Mouse (Mus musculus) embryonic fibroblast, embryonic 13.5 days (primary cell): Measurements from ENCODE around the gene Hip1. TPM values are rescaled to one million over a fixed set of nuclear protein-coding genes. Genes with fewer than 3 reads are reported as not detected.

Experiments
- H3K27ac ChIP-seq: 2 replicates; pipeline ENCODE4 v1.5.1; 2012; ENCODE audit warnings: low read length, control low read depth, inconsistent platforms; ENCODE audit not compliant: insufficient read depth
- H3K4me1 ChIP-seq: 2 replicates; pipeline ENCODE4 v1.6.1; 2011; ENCODE audit warnings: low read length; ENCODE audit not compliant: control insufficient read depth, insufficient read depth
- H3K4me3 ChIP-seq: 2 replicates; pipeline ENCODE4 v1.5.1; 2011; ENCODE audit warnings: mild to moderate bottlenecking, control low read depth, low read length; ENCODE audit not compliant: insufficient read depth
- CTCF ChIP-seq: IDR thresholded peaks from 2 replicates; pipeline ENCODE4 v1.5.1; 2011; ENCODE audit warnings: mild to moderate bottlenecking, control low read depth, low read length, moderate library complexity, borderline replicate concordance; ENCODE audit not compliant: insufficient read depth
- POLR2A ChIP-seq: IDR thresholded peaks from 2 replicates; pipeline ENCODE4 v1.6.1; 2011; ENCODE audit warnings: low read depth, mild to moderate bottlenecking, control low read depth, low read length, moderate library complexity
- polyA plus RNA-seq: library from polyadenylated mRNA; stranded (reverse); fragments of >200 nt; gene quantifications from 2 replicates; pipeline ENCODE4 v1.2.4, GENCODE M21; 2011; ENCODE audit warnings: low read depth; ENCODE audit not compliant: missing spikeins, insufficient read length

Gene Hip1
- polyA plus RNA-seq, 1 experiment: 44.2 TPM

- Histone ChIP-seq H3K4me1 (peaks cover 6% of the 10 kb centered on the region; the same call in 1 of the 2 replicates), H3K27ac (no peak overlapping the region), H3K4me3 (no peak overlapping the region)
Observed at GRCm38 (mm10) chr5:135517348-135517883, 27.5 kb downstream of the Hip1 start.

GRCm38 (mm10) chr5:135513131-135513530, 31.8 kb downstream of the Hip1 start:
- TF ChIP-seq POLR2A (no peak), CTCF (no peak)
- Histone ChIP-seq H3K27ac (no peak overlapping the region), H3K4me1 (no peaks in the 10 kb centered on the region), H3K4me3 (no peak overlapping the region)

More at GRCm38 (mm10) chr5:135517348-135517883, 27.5 kb downstream of the Hip1 start:
- no peak for TF ChIP-seq POLR2A
- TF ChIP-seq CTCF: no peak

GRCm38 (mm10) chr5:135511105-135511504, 33.8 kb downstream of the Hip1 start:
- no peaks in the 10 kb centered on the region for H3K4me1 ChIP-seq
- TF ChIP-seq CTCF (no peak), POLR2A (no peak)
- no peak overlapping the region for H3K27ac ChIP-seq
- H3K4me3 ChIP-seq: no peak overlapping the region

DNA sequence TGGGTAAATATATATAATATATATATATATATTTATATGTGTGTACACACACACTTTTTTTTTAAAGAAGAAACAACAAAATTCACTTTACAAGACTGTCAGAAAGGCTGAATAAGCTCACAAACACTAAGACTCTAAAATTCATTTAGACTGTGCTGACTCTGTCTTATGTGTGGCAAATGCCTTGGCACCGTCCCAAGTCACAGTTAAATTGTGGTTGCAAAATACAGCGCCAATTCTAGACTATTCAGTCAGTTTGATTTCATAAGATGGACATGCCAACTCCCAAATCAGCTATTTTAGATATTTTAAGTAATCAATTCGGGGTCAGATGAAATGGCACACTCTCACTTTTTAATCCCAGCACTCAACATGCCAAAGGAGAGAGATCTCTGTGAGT, 36.6 kb downstream of the Hip1 start:
- Histone ChIP-seq H3K27ac (no peak overlapping the region), H3K4me1 (no peaks in the 10 kb centered on the region), H3K4me3 (no peak overlapping the region)
- TF ChIP-seq POLR2A (no peak), CTCF (no peak)

GRCm38 (mm10) chr5:135507561-135508273, 37.2 kb downstream of the Hip1 start:
- H3K4me1 ChIP-seq: no peaks in the 10 kb centered on the region
- H3K4me3 ChIP-seq: no peak overlapping the region
- H3K27ac ChIP-seq: no peak overlapping the region
- TF ChIP-seq CTCF: no peak
- no peak for TF ChIP-seq POLR2A

GRCm38 (mm10) chr5:135505442-135505841, 39.5 kb downstream of the Hip1 start:
- Histone ChIP-seq H3K27ac (no peak overlapping the region), H3K4me3 (no peak overlapping the region), H3K4me1 (no peaks in the 10 kb centered on the region)
- no peak for TF ChIP-seq POLR2A
- no peak for TF ChIP-seq CTCF

DNA sequence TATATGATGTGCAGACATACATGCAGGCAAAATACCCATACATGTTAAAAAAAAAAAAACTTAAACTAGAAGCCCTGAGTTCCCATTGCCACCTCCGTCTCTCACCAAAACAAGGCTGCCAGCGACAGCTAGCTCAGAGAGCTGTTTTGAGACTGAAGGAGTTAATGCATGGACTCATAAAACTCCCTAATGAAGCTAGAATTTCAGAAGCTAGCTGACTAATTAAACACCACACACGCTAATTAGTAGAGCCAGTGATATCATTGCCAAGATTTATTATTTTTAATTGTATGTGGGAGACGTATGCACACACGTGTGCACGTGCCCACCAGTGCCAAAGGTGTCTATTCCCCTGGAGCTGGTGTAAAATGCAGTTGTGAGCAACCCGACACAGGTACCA, 42.0 kb downstream of the Hip1 start:
- TF ChIP-seq POLR2A: no peak
- TF ChIP-seq CTCF: no peak
- H3K4me1 ChIP-seq: no peaks in the 10 kb centered on the region
- no peak overlapping the region for H3K27ac ChIP-seq
- H3K4me3 ChIP-seq: no peak overlapping the region

DNA sequence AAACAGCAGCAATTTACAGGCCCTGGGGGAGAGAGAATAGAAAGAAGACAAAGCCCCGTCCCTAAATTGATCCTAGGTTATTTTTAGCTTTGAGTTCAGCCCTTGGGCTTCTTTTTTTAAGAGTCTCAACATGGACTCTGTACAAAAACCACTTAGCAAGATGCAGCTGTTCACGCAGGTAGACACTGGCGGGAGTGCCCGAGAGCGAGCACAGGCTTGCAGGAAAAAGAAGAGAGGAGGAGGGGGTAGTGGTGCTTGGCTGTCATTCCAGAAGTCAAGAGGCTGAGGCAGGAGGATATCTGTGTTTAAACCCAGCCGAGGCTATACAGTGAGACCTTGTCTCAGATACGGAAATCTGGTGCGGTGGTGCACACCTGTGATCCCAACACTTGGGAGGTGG, 42.9 kb downstream of the Hip1 start:
- H3K4me3 ChIP-seq: no peak overlapping the region
- H3K4me1 ChIP-seq: no peaks in the 10 kb centered on the region
- H3K27ac ChIP-seq: no peak overlapping the region
- no peak for TF ChIP-seq CTCF
- TF ChIP-seq POLR2A: no peak

GRCm38 (mm10) chr5:135498914-135499313, 46.0 kb downstream of the Hip1 start:
- no peaks in the 10 kb centered on the region for H3K4me1 ChIP-seq
- TF ChIP-seq CTCF (no peak), POLR2A (no peak)
- H3K27ac ChIP-seq: no peak overlapping the region
- H3K4me3 ChIP-seq: no peak overlapping the region

- Histone ChIP-seq H3K27ac (no peak overlapping the region), H3K4me3 (no peak overlapping the region), H3K4me1 (no peaks in the 10 kb centered on the region)
- TF ChIP-seq POLR2A (no peak), CTCF (no peak)
Observed at GRCm38 (mm10) chr5:135497347-135497955, 47.5 kb downstream of the Hip1 start.
